Mouse (Mus musculus): ENCODE data around the gene Spon1.

Spon1 gene

DNA sequence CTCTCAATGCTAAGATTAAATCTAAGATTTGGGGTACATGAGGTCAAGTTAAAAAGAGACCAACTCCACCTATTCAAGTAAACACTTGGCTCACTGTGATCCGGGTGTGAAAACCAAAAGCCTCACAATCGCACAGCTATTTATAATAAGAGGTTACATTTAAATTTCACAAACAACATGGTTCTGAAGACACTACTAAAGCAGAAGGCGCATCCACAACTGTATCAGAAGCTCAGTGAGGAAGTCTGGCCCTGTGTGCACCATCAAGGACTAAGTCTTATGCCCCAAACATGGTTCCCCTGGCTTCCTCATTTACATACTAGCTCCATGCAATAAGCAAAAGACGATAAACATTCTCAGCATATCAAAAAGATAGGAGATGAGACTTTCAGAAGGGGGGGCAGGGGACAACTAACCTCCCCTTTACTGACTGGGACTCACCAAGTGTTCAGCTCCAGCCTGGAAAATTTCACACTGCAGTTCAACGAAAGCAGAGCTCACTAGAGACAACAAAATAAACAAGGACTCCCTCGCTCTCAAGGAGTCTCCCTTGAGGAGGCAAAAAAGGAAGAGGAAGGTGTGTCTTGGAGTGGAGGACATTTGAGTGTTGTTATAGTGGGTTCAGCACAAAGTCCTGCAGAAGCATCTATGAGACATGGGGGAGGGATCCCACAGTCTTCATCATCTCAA is 320.4 kb downstream of the Spon1 start:
- DNase-seq (ENCODE audit: low read depth, low spot score), result no peak

DNA sequence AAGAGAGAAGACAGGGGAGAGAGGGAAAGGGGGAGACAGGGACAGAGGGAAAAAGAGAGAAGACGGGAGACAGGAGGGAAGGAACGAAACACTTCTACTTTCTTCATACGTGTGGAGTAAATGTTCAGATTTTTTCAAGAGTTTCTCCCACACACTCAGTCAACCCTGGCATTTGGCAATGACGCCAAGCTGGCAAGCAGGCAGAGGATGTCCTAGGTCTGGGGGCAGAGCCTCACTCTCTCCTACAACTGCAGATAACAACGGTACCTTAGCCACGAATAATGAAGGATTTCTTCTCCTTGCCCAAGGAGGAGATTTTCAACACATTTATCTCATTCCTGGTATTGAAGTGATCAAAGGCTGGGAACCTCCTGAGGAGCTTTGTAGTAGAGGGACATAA is 321.5 kb downstream of the Spon1 start:
- DNase-seq (ENCODE audit: low read depth, low spot score), result no peak

DNA sequence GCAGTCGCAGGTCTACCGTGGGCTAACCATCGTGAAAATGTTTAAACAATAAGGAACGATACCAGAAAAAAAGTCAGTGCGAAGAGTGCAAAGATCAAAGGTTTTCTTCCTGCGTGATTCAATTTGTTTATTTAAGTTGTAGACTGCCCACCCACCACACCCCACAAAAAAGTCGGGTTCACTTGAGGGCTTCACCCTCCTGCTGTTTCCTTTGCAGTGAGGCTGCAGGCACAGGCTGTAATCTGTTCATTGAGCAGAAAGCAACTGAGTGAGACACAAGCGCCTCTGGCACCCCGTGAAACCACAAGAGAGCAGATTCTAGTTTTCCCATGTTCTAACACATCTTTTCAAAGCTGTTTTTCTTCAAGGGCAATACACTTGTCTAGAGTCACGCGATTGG is 322.2 kb downstream of the Spon1 start:
- no peak for DNase-seq (ENCODE audit: low read depth, low spot score)

DNA sequence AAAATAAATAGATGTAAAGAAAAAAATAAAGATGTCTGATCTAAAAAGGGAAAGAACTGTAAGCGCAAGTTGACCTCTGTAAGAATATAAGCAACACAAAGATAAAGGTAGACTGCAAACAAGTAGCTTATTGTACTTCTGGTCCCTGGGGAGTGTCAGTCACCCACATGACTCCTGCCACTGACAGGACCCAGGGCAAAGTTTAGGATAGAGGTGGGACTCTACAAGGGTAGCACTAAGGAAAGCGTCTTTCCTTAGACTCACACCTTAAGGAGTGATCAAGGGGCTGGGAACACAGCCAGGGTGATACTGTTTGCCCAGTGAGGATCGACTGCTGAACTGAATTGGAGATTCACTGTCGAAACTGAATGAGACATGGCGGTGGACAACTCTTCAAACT is 323.1 kb downstream of the Spon1 start:
- DNase-seq (ENCODE audit: low read depth, low spot score), result no peak

DNA sequence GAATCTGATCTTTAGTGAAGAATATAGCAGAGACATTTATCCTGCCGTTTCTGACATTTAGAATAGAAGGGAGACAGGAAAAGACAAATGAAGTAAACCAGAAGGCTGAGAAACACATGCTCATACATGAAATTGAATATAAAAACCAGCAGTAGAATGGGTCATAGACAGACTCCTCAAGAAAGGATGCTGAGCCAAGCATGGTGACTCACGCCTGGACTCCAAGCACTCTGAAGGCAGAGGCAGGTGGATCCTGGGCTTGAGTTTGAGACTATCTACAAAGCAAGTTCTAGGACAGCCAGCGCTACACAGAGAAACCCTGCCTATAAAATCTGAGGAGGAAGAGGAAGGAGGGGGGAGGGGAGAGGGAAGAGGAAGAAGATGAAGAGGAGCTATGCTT is 324.4 kb downstream of the Spon1 start:
- no peak for DNase-seq (ENCODE audit: low read depth, low spot score)

DNA sequence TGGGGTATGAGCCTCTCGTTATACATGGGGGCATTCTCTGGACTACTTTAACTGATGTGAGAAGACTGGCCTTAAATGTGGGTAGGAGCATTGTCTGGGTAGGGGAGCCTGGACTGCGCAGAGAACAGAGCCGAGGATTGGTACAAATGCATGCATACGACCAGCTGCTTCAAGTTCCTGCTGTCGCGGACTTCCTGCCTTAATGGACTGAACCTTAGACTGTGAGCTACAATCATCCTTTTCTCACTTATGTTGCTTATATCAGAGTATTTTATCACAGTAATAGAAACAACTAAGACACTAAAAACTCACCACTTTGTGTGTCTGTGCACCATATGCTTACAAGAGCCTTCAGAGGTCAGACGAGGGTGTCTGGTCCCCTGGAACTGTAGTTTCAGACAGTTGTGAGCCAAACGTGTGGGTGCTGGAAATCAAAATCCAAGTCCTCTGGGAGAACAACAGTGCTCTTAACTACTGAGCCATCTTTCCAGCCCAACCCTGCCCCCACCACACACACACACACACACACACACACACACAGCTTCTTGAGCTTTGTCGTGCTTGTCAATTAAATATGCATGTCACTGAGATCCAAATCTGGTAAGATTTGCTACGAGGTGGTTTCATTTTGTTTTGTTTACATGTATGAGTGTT is 325.2 kb downstream of the Spon1 start:
- no peak for DNase-seq (ENCODE audit: low read depth, low spot score)
